Mouse (Mus musculus) kidney, postnatal 10 days (tissue): ENCODE measurements around the gene Rln1.
A peak's percentile ranks its signal among the peaks of the same experiment; 100 is the strongest.

Source experiments
- DNase-seq: peaks from one replicate; pipeline ENCODE4 v3.0.0; 2021; ENCODE audit warnings: mixed read lengths

Rln1 gene

DNA sequence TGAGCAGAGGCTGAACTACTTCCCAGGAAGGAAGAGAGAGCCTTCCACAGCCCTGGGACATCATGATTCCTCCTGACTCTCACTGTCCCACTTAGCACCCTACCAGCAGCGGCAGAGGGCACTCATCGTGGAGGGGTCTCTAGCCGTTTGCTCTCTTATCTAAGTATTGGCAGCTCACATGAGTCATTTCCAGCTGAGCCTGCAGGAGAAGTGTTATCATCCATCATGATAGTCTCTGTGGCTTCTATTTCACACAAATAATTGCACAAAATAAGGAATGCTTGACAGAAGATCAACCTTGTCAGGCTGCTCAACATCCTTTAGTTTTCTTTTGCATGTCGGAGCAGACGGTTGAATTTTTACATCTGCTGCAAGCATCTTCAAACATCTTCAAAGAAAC, 25.8 kb upstream of the Rln1 start:
- DNase-seq: no peak

DNA sequence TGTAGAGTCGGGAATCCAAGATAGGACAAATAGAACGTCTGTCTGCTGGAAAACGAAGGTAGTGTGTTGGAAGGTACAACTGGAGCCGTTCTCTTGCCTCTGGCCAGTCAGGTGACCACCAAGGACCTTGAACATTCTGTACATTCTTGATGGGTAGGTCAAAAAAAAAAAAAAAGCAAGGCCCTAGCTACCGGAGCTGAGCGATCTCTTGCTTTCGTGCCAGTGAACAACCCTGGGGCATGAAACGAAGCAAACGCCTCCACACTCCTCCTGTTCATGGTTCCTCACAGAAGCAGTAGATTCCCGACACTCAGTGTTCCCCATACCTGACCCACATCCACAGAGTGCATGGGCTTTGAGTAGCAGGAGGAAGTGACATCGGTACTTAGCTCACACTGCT, 21.8 kb upstream of the Rln1 start:
- DNase-seq: peak; percentile 18

GRCm38 (mm10) chr19:29354895-29355877, 20.7 kb upstream of the Rln1 start:
- peak; percentile 96 for DNase-seq

- DNase-seq: no peak
Observed at GRCm38 (mm10) chr19:29350991-29351390, 16.5 kb upstream of the Rln1 start.

GRCm38 (mm10) chr19:29345636-29346035, 11.2 kb upstream of the Rln1 start:
- no peak for DNase-seq

DNA sequence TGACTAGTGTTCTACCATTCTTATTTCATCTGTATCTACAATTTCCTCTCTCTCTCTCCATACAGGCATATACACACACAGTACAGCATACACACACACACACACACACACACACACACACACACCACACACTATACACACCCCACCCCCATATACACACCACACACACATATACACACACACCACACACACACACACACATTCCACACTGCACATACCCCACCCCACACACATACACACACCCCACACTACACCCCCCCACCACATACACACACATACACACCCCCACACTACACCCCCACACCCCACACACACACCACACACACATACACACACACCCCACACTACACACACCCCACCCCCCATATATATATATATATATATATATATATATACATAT, 10.4 kb upstream of the Rln1 start:
- DNase-seq: no peak

- DNase-seq: no peak
Observed at GRCm38 (mm10) chr19:29342281-29342680, 7.8 kb upstream of the Rln1 start.

DNA sequence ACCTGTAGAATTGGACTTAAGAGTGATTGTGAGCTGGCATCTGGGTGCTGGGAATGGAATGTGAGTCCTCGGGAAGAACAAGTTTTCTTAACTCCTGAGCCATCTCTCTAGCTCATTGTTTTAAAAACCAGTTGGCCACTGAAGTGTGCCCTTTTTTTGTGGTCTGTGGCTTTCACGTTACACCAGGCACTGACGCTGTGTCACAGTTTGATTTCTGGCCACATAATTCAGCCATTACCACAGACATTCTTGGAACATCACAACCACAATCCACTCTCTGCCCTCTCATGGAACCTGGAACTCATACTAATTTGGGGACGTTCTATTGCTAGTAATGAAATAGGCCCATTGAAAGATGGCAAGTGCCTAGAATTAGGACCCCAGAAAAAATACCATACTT, 6.6 kb upstream of the Rln1 start:
- DNase-seq: no peak

GRCm38 (mm10) chr19:29336624-29337023, 2.2 kb upstream of the Rln1 start:
- DNase-seq: no peak

DNA sequence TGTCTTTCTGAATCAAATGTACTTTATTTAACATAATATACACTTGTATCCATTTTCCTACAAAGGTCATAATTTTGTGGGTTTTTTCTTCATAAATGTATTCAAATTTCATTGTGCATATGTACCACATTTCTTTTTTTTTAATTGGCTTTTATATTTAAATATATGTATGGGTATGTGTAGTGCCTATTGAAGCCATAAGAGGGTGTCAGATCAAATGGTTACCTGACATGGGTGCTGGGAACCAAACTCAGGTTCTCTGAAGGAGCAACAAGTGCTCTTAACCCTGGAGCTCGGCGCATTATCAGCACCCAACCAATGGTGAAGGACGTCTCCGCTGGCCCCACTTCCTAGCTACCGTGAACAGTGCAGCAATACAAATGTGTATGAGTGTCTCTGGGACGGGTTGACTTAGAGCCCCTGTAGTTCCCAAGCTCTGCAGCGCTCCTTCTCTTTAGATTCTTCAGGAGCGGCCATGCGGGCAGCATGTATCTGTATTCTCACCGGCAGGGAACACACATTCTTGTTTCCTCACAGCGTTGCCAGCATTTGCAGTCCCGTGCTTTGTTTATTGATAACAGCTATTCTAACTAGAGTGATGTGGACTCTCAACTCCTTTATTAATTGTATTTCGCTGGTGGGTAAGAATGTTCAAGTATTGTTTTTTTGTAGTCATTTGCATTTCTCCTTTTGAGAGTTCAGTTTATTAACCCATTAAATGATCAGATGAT, 7.5 kb downstream of the Rln1 start:
- DNase-seq: no peak

GRCm38 (mm10) chr19:29326396-29326795, 8.1 kb downstream of the Rln1 start:
- DNase-seq: no peak

DNA sequence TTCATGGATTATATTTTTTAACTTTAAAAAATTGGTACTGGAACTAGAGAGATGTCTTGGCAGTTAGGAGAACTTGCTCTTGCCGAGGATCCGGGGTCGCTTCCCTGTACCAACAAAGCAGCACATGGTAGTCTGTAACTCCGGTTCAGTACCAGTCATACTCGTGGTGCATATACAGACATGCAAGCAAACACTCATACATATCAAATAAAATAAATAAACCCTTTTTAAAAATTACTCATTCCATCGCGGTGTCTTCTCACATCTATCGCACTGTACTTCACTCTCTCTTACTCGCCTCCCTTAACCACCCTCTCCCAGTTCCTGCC, 8.7 kb downstream of the Rln1 start:
- DNase-seq: no peak

DNA sequence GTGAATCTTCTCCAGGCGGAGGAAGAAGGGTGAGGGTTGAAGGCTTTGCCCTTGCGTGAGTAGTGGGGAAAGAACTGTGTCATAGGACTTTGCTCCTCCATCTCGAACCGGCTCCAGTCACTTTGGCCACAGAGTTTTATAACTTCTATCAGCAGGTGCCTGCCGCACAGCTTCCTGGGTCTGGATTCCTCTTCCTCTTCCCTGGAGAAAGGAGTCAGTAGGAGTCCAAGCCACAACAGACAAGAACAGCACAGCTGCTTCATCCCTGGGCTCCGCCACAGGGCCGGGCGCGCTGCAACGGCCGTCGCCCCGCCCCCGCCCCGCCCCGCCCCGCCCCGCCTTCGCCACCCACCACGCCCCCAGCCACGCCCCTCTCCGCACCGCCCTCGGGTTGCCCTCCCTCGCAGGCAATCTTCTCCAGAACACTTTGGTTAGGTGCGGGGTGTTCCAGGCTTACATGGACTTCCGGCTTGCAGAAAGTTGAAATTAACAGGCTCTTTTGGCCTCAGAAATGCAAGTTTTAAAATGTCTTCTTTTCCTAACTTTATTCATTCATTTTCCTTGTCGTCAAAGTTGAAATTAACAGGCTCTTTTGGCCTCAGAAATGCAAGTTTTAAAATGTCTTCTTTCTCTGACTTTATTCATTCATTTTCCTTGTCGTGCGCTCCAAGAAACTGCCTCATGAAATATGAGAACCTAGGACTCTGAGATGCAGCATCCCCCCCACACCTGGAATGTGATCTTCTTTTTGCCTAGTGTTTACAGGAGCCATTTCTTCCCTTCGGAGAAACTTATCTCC, 9.2 kb downstream of the Rln1 start, which contains the start of gene Insl6:
Gene Insl6, minus strand, starts transcription at position 304 of the 799 bp plus-strand sequence.
- DNase-seq: peak; percentile 87

DNA sequence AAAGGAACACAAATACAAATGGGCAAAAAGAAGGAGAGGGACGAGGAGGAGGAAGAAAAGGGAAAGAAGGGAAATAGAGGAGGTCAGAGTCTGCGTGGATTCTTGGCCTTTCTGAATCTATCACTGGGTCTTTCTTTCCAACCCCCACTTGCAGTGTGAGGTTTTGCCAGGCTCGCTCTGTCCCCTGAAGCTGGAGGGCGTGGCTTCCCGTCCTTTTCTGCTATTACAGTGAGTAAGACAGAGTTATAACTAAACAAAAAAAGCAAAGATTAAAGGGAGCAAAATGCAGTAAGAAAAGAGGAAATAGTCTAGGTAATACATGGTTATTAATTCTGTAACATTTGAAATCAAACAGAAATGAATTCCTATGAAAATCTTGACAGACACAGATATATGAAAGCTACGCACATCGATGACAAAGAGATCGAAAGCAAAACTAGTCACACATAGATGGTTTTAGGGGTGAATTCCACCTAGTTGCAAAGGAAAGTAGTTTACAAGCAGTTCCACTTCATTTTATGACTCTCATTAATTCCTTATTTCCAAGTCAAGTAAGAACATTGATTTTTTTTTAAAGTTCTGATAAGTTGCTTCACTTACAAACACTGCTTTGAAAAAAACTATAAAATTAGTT, 10.9 kb downstream of the Rln1 start:
- no peak for DNase-seq

DNA sequence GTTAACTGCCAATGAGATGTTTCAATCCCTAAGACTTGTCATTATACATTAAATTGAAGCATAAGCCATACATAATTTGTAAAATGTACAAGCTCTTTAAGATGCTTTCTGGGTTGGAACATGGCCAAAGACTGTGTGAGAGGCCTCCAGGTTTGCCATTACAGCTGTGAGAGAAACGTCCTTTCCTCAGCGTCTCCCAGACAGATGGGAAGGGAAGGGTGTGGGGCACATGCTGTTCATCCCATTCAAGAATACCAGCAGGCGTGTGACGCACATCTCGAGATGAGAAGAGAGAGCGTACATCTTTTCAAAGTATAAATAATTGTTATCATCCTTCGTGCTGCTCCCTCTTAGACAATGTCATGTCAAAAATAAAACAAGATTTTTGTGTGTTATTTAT, 21.8 kb downstream of the Rln1 start:
- no peak for DNase-seq

DNA sequence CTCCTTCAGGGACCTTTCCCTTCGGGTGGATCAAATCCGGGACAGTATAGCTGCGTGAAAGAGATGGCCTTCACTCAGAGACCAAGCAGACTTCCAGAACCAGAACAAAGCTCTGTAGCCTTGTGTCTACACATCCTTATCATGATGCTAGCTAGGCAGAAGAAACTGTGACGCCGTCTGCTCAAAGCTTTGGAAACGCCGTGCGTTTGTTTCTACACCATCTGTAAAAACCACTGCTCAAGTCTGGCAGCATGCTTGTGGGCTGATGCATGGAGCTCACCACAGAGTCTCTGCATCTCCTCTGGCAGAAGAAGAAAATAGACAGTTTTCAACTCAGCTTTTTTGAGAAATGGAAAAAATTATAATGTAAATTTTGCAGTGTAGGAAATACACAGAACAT, 22.7 kb downstream of the Rln1 start:
- DNase-seq: no peak

GRCm38 (mm10) chr19:29308832-29309231, 25.6 kb downstream of the Rln1 start:
- no peak for DNase-seq

DNA sequence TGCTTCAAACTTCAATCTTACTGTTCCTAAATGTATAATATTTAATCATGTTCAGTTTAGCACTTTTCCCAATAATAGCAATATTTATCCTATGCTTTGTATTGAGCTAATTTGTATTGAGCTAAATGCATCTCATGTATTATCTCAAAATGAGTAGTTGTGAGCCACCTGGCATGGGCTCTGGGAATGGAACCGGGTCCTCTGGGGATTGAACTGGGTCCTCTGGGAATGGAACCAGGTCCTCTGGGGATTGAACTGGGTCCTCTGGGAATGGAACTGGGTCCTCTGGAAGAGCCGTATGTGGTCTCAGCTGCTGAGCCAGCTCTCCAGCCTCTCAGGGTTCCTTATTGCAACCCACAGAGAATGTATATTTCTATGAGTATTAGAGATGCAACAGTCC, 32.4 kb downstream of the Rln1 start:
- no peak for DNase-seq

GRCm38 (mm10) chr19:29300919-29301318, 33.6 kb downstream of the Rln1 start:
- no peak for DNase-seq

DNA sequence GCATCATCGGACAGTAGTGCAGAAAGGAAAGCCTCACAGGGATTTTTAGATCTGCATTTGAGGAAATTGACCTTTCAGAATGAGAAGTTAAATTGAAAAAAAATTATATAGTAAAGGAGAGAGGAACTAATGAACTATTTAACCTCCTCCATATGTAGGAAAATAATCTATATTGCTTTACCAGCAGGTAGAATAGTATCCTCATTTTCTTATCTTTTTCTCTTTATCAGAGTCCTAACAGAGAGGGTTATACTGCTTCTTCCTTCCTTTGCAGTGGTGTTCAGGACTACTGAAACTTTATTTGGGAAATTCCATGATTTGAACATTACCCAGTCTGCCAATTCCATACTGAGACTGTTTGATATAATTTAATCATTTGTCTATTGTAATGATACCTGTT, 37.1 kb downstream of the Rln1 start:
- DNase-seq: no peak

GRCm38 (mm10) chr19:29296166-29296565, 38.3 kb downstream of the Rln1 start:
- DNase-seq: no peak

GRCm38 (mm10) chr19:29294756-29295155, 39.7 kb downstream of the Rln1 start:
- DNase-seq: no peak

- DNase-seq: no peak
Observed at GRCm38 (mm10) chr19:29292546-29292945, 41.9 kb downstream of the Rln1 start.
